Mouse (Mus musculus) splenic B cell, adult 2 months (primary cell): ENCODE measurements around the gene Rnase9.
A peak's percentile ranks its signal among the peaks of the same experiment; 100 is the strongest.

Source experiments
- DNase-seq: peaks from one replicate; pipeline ENCODE4 v3.0.0-alpha.2; 2011; ENCODE audit warnings: low read depth, low spot score
- H3K27me3 ChIP-seq: 2 replicates; pipeline ENCODE4 v1.6.1; 2012; ENCODE audit warnings: mild to moderate bottlenecking, low read length, moderate library complexity, mixed read lengths; ENCODE audit not compliant: control insufficient read depth, poor library complexity, insufficient read depth, severe bottlenecking
- H3K36me3 ChIP-seq: 2 replicates; pipeline ENCODE4 v1.6.1; 2012; ENCODE audit warnings: mild to moderate bottlenecking, low read length, moderate library complexity, mixed read lengths; ENCODE audit not compliant: control insufficient read depth, poor library complexity, insufficient read depth, severe bottlenecking

Gene Rnase9

DNA sequence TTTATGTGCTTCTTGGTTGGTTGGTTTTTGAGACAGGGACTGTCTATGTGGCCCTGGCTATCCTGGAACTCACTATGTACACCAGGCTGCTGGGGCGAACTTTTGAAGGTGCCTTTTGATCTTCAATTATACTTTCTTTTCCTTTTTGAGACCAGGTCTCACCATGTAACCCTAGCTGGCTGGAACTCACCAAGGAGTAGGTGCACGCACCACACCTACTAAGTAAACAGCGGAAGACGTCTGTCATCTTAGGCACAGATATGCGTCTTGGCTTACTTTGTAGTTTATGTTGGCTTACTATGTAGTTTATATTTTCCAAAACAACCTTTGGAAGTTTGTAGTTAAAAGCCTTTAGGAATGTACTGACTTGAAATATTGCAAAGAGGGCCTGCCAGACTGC lies 27.3 kb upstream of the Rnase9 start:
- DNase-seq, result no peak
- no peaks in the 10 kb centered on the region for H3K27me3 ChIP-seq
- no peaks in the 10 kb centered on the region for H3K36me3 ChIP-seq

DNA sequence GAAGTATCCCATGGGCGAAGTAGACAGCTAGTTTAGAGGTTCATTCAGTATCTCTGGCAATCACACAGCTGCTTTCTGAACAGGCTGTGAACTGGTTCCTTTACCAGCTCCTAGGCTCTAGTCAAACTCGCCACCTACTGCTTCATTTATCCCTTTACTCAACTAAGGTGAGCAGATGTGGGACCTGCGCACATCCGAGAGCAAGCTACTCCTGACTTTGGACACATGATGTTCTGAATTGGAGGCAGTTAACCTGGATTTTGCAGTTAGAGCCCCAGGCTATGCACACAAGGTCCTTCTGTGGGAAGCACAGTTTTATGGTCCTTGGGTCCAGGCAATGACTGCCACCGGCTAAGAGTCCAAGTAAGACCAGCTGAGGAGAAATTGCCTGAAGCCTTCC lies 19.1 kb upstream of the Rnase9 start:
- DNase-seq, result no peak
- Histone ChIP-seq H3K36me3 (no peaks in the 10 kb centered on the region), H3K27me3 (no peaks in the 10 kb centered on the region)

DNA sequence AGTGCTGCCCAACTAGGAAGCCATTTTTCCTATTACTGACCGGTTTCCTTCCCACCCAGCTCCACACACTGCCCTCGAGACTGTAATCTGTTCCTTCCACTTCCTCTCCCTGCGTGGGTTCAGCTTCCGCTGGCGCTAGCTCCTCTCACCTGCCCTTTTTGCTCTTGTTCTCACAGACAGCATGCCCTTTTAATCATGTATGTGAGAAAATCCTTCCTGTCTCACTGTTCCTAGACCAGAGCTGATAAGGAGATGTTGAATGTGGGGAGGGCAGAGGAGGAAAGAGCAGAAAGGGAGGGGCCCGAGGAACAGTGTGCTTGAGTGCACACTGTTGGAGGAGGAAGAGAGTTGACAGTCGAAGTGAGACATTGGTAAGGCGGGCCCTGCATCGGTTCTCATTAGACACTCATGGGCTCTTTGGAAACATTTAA lies 15.7 kb upstream of the Rnase9 start, which contains the start of gene Rnase12:
Gene Rnase12 (minus strand): TSS at position 261 of the 431 bp plus-strand sequence.
- peak; percentile 40 for DNase-seq
- Histone ChIP-seq H3K36me3 (no peaks in the 10 kb centered on the region), H3K27me3 (no peaks in the 10 kb centered on the region)

DNA sequence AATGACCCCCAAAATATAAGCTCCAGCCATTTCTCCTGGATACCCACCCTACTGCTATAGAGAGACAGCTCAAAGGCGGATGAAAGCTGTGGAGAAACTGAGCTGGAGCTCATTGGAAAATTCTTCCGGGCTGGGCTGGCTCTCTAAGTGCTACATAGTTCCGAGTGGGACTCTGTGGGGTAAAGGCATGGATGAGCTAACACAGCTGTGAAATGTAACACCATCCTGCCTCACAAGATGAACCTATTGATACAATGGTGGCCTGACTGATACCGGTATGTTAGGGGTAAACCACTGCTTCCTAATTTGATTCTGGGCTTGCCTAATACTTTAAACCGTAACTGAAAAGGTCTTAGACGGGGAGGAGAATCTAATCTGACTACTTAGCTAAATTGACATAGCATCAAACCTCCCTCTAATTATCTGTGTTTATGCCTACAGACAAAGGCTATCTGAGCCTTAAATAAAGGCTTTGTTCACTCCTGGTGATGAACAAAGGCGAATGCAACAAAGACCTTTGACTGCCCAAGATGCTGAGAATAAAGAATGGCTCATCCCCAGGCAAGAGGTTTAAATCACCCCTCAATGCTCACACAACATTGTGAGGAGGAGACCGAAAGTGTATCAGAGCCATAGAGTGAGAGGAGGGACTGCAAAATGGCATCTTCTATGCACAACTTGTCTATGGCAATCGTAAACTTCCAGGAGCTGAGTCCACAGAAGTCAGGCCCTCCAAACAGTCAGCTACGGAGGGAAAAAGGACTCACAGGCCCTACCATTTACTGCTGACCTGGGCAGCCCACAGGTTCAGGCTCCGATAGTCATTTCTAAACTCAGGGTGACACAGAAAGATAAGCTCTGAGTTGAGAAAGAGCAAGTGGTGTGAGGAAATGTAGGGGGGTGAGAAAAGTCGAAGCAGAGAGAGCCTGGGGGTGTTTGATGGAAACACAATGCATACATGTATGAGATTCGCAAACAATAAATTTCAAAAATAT lies 12.9 kb upstream of the Rnase9 start:
- Histone ChIP-seq H3K36me3 (no peaks in the 10 kb centered on the region), H3K27me3 (no peaks in the 10 kb centered on the region)
- DNase-seq, result no peak

DNA sequence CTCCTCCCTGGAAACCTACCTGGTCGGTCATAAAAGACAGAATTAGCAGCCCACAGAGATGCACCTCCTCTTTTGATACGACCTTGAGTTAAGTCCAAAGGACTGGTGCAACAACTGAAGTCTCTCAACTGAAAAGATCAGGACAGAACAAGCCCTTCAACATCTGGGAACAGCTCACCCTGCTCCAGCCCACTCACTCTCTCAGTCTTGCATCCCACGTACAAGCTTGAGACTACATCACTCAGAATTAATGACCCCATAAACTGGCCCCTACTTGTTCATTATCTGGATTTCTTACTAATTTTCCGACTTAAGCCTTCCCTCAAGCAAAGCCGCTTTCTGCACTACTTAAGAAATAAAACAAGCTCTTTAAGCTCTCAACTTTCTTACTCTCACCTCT lies 11.5 kb upstream of the Rnase9 start:
- DNase-seq, result no peak
- H3K27me3 ChIP-seq, result no peaks in the 10 kb centered on the region
- no peaks in the 10 kb centered on the region for H3K36me3 ChIP-seq

DNA sequence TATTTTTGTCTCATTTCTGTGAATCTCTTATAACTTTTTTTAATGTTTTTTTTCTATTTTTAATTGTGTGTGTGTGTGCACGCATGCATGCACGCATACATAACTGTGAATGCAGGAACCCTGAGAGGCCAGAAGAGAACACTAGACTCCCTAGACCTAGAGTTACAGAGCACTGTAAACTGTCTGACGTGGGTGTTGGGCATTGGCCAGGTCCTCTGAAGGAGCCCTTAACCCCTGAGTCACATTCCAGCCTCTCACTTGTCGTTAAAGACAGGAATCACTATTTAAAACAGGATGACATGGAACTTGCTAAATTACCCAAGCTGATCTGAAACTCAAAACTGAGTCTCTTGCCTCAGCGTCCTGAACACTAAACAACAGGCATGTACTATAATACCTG lies 10.3 kb upstream of the Rnase9 start:
- DNase-seq, result no peak
- H3K27me3 ChIP-seq, result no peaks in the 10 kb centered on the region

DNA sequence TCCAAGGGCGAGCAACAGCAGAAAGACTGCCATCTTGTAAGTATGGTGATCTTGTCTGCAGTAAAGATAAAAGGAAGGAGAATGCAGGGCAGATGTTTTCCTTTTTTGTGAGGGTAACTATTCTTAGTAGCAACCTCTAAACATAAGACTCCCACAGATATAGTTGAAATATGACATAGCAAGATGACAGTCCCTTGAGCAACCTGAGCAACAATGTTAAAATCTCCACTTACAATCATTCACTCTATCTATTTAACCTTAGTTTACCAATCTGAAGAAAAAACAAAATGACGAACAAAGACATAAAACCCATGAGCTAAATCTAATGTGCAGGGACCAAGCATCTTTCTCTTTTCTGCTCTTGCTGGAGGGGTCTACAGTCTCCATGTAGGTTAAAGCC lies 8.4 kb upstream of the Rnase9 start, which contains the start of gene Rnase11:
Gene Rnase11 (minus strand): TSS at position 101 of the 400 bp plus-strand sequence.
- no peak for DNase-seq
- Histone ChIP-seq H3K27me3 (no peaks in the 10 kb centered on the region), H3K36me3 (no peaks in the 10 kb centered on the region)

More for the DNA sequence above, 10.3 kb upstream of the Rnase9 start:
- H3K36me3 ChIP-seq, result no peaks in the 10 kb centered on the region

DNA sequence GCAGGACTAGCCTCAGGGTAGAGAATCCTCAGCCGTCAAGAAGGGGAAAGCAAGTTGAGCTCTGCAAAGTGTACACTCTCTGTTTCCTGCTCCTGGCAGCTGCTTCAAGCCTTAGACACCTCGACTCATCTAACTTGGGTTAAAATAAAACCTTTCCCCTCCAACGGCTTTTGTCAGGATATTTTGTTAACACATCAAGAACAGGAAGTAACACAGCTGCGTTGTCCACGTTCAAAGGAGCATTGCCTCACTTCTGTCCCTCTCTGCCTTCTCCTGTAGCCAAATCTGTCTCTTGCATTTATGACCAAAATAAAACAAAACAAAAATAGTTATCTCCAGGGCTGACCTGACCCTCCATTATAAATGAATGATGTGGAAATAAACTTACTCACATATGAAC lies 6.2 kb upstream of the Rnase9 start:
- no peak for DNase-seq
- H3K27me3 ChIP-seq, result no peaks in the 10 kb centered on the region

DNA sequence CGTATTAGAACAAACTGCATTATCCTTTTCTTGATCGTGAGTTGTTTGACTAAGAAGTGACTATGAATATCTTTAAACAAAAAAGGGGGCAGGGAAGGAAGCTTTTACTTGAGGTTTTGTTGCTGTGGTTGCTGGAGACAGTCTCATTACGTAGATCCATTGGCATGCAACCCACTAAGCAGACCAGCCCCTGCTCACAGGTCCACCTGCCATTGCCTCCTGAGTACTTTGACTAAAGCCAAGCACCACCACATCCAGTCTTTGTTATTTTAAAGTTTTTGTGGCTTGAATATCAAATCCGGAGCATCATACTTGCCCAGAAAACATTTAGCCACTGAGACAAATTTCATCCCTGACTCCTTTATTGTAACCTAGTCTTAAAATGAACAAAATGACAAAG lies 5.5 kb downstream of the Rnase9 start:
- Histone ChIP-seq H3K36me3 (no peaks in the 10 kb centered on the region), H3K27me3 (no peaks in the 10 kb centered on the region)
- DNase-seq, result no peak

More for the DNA sequence above, 6.2 kb upstream of the Rnase9 start:
- no peaks in the 10 kb centered on the region for H3K36me3 ChIP-seq

DNA sequence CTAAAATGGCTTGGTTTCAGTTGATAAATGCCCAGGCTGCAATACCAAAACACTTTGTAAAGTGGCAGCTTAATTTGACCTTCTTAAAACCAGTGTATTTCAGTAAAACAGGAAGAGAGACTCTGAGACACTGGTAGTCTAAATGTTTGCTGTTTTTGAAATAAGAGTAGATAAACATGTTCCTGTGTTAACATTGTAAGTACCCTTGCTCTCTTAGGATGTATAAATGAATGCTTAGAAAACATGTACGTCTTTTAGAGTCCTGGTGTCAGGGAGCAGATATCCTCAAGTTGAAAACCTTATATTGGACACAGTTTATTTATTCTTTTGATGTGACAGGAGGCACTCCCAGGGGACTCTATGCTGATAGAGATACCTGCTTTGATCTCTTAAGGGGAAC lies 6.5 kb downstream of the Rnase9 start:
- Histone ChIP-seq H3K36me3 (no peaks in the 10 kb centered on the region), H3K27me3 (no peaks in the 10 kb centered on the region)
- no peak for DNase-seq

DNA sequence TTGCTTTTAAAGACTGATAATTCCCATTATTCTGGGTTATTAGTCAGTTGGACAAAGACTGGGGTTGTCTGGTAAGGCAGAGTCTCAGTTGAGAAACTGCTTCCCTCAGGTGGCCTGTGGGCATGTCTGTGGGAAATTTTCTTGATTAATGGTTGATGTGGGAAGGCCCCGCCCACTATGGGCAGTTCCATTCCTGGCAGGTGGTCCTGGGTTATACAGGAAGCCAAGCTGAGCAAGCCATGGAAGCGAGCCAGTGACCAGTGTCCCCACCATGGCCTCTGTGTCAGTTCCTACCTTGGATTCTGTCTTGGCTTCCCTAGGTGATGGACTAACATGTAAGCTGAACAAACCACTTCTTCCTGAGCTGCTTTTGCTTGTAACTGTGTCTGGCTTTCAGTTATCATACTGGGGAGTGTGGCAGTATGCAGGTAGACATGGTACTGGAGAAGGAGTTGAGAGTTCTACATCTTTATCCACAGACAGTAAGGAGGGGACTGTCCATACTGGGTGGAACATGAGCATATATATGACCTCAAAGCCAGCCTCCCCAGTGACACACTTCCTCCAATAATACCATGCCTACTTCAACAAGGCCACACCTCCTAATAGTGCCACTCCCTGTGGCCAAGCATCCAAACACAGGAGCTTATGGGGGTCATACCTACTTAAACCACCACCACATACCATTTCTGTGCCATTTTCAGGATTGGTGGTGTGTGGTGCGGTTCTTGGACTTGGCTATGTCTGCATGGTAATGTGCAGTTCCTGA lies 14.1 kb downstream of the Rnase9 start:
- no peak for DNase-seq
- H3K27me3 ChIP-seq, result no peaks in the 10 kb centered on the region
- H3K36me3 ChIP-seq, result no peaks in the 10 kb centered on the region

DNA sequence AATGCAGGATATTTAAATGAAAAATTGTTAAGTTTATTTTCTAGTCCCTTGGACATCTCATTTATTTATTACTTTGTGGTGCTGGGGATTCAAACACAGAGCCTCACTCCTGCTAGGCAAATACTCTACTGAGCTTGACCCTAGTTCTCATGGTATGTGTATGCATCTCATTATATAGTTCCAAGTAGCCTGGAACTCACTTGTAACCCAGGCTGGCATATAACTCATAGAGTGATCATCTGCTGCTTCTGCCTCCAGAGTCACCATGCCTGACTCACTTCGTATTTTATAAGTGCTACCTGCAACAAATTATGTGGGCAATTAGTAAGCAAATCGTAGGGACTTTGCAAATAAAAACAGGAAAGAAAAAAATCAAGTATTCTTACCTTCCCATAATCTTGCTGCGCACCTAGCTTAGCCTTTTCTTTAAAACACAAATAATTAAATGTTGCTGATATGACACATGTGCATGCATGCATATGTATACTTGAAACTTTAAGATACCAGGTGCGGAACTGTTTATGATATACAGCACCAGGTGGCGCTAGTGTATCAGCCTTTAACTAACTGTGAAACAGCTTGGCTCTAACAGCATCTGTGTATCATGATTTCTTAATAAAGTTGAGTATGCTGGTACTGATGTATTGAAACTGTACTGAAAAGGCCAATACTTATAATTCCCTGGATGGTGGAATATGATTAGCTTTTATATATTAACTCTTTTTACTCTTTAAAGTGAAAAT lies 15.1 kb downstream of the Rnase9 start:
- Histone ChIP-seq H3K27me3 (no peaks in the 10 kb centered on the region), H3K36me3 (no peaks in the 10 kb centered on the region)
- DNase-seq, result peak; percentile 92

DNA sequence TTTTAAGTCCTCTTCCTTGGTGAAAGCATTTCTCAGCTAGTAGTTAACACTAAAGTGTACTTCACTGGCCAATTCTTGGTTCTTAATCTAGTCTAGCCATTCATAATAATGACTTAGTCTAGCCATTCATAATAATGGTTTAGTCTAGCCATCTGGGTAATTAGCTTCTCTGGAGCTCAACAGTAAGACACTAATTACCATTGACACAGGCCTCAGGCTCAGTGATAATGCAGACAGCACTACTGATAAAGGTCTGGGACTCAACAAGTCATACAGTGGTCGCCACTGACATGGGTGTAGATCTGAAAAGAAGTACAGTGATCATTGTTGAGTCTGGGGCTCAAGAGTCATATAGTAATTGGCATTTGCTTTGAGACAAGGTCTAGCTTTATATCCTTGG lies 16.8 kb downstream of the Rnase9 start:
- H3K27me3 ChIP-seq, result no peaks in the 10 kb centered on the region
- no peak for DNase-seq

DNA sequence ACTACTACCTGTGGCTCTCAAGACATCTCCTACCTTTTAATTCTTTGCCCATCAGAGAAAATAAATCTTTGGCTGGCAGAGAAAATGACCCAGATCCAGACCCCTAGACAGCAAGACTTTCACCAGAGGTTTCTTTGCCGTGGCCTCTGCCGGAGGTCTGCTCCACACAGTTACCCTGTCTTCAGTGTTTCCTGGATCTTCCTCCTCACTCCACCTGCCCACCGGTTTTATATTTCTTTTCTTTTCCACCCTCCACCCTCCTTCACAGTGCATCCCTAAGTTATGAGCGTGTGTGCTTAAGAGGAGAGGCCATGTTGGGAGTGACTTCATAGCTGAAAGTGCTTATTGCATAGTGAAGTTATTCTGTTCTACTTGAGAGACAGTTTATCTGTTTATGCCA lies 18.2 kb downstream of the Rnase9 start:
- H3K36me3 ChIP-seq, result no peaks in the 10 kb centered on the region
- no peak for DNase-seq
- H3K27me3 ChIP-seq, result no peaks in the 10 kb centered on the region

More for the DNA sequence above, 16.8 kb downstream of the Rnase9 start:
- H3K36me3 ChIP-seq, result no peaks in the 10 kb centered on the region
